Mouse (Mus musculus): ENCODE measurements around the gene Cacna1e. TPM values are rescaled to one million over a fixed set of nuclear protein-coding genes. Genes with fewer than 3 reads are reported as not detected.

Cacna1e gene
- polyA plus RNA-seq, 1 experiment from 2014 or later: 0.49 TPM

DNA sequence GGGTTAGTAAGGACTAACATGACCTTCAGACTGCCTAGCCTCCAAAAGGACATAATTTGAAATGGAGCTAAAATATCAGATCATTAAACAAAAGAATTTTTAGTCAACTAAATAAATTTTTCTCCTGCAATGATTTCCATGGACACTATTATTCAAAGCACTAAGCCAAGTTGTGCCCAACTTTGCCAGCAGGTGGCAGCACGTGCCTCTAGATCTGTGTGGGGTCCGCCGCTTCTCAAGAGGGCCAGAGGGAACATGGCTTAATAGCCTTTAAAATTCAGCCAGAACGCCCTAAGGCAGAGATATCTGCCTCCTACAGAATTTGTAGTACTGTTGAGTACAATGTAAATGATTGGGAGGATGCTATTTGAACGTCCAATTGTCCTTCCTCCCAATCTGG, 96.2 kb downstream of the Cacna1e start:
- Histone ChIP-seq H3K27me3 (ENCODE audit: control insufficient read depth, insufficient read depth, low read length) (no peaks in the 10 kb centered on the region), H3K4me3 (ENCODE audit: low read depth, low read length) (no peak overlapping the region), H3K9me3 (ENCODE audit: control insufficient read depth, low read length) (no peaks in the 10 kb centered on the region), H3K4me1 (ENCODE audit: control insufficient read depth, insufficient read depth, low read length) (no peaks in the 10 kb centered on the region), H3K27ac (replicated peaks; ENCODE audit: low read depth, low read length) (no peak overlapping the region), H3K9ac (ENCODE audit: low read length) (no peak overlapping the region), H3K36me3 (ENCODE audit: control insufficient read depth, insufficient read depth, low read length) (no peaks in the 10 kb centered on the region), H3K4me2 (ENCODE audit: low read depth, severe bottlenecking) (no peak overlapping the region)
- 7% methylated on average over 5 of the region's 5 CpGs for WGBS
- DNase-seq (ENCODE audit: low spot score): peak; percentile 91
- 0 out of 2 replicates have a peak, but pooled peaks have one; percentile 64 for ATAC-seq (ENCODE audit: insufficient number of reproducible peaks, low FRiP score, low TSS enrichment, low read depth)

- H3K4me3 ChIP-seq (ENCODE audit: low read depth, low read length): no peak overlapping the region
- no peak for ATAC-seq (ENCODE audit: insufficient number of reproducible peaks, low FRiP score, low TSS enrichment, low read depth)
- no peaks in the 10 kb centered on the region for H3K4me1 ChIP-seq (ENCODE audit: control insufficient read depth, insufficient read depth, low read length)
- no peaks in the 10 kb centered on the region for H3K36me3 ChIP-seq (ENCODE audit: control insufficient read depth, insufficient read depth, low read length)
- H3K9ac ChIP-seq (ENCODE audit: low read length): no peak overlapping the region
- no peak overlapping the region for H3K4me2 ChIP-seq (ENCODE audit: low read depth, severe bottlenecking)
- no peaks in the 10 kb centered on the region for H3K27me3 ChIP-seq (ENCODE audit: control insufficient read depth, insufficient read depth, low read length)
- no peak overlapping the region for H3K27ac ChIP-seq (replicated peaks; ENCODE audit: low read depth, low read length)
- no peak for DNase-seq (ENCODE audit: low spot score)
- 57% methylated on average over 5 of the region's 5 CpGs for WGBS
- H3K9me3 ChIP-seq (ENCODE audit: control insufficient read depth, low read length): no peaks in the 10 kb centered on the region
These were observed 96.9 kb downstream of the Cacna1e start for GRCm38 (mm10) chr1:154787418-154787817.

GRCm38 (mm10) chr1:154786243-154786669, 98.0 kb downstream of the Cacna1e start:
- WGBS: 6% methylated on average over 4 of the region's 4 CpGs
- Histone ChIP-seq H3K9ac (ENCODE audit: low read length) (no peak overlapping the region), H3K36me3 (ENCODE audit: control insufficient read depth, insufficient read depth, low read length) (no peaks in the 10 kb centered on the region), H3K27me3 (ENCODE audit: control insufficient read depth, insufficient read depth, low read length) (no peaks in the 10 kb centered on the region), H3K4me2 (ENCODE audit: low read depth, severe bottlenecking) (no peak overlapping the region), H3K4me3 (ENCODE audit: low read depth, low read length) (no peak overlapping the region), H3K4me1 (ENCODE audit: control insufficient read depth, insufficient read depth, low read length) (no peaks in the 10 kb centered on the region), H3K27ac (replicated peaks; ENCODE audit: low read depth, low read length) (no peak overlapping the region), H3K9me3 (ENCODE audit: control insufficient read depth, low read length) (no peaks in the 10 kb centered on the region)
- ATAC-seq (ENCODE audit: insufficient number of reproducible peaks, low FRiP score, low TSS enrichment, low read depth): peak; percentile 44; the same call in 1 of the 2 replicates
- DNase-seq (ENCODE audit: low spot score): peak; percentile 87

DNA sequence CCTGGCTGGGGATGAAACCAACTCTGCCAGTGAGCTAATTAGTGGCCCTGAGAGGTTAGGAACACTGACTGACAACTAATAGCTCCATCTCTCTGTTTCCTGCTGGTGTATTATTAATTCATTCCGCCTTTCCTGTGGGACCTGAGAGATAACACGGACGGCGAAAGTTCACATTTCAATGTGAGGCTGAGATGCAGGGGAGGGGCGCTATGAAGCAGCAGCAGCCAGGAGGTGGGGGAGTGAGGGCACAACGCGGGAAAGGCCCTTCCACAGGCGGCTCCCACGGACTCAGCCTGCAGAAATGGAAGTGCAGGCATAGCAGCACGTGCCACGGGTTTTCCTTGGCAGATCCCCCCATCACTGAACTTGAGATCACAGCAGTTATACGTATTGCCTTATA, 99.4 kb downstream of the Cacna1e start:
- WGBS: 28% methylated on average over 12 of the region's 12 CpGs
- H3K4me2 ChIP-seq (ENCODE audit: low read depth, severe bottlenecking): no peak overlapping the region

GRCm38 (mm10) chr1:154783521-154783920, 100.8 kb downstream of the Cacna1e start:
- ATAC-seq (ENCODE audit: insufficient number of reproducible peaks, low FRiP score, low TSS enrichment, low read depth): no peak
- Histone ChIP-seq H3K27ac (replicated peaks; ENCODE audit: low read depth, low read length) (no peak overlapping the region), H3K36me3 (ENCODE audit: control insufficient read depth, insufficient read depth, low read length) (no peaks in the 10 kb centered on the region), H3K9ac (ENCODE audit: low read length) (no peak overlapping the region), H3K4me3 (ENCODE audit: low read depth, low read length) (no peak overlapping the region), H3K9me3 (ENCODE audit: control insufficient read depth, low read length) (no peaks in the 10 kb centered on the region), H3K4me1 (ENCODE audit: control insufficient read depth, insufficient read depth, low read length) (no peaks in the 10 kb centered on the region), H3K4me2 (ENCODE audit: low read depth, severe bottlenecking) (no peak overlapping the region), H3K27me3 (ENCODE audit: control insufficient read depth, insufficient read depth, low read length) (no peaks in the 10 kb centered on the region)
- WGBS: 86% methylated on average over 1 of the region's 1 CpGs
- no peak for DNase-seq (ENCODE audit: low spot score)

More for the DNA sequence above, 99.4 kb downstream of the Cacna1e start:
- no peaks in the 10 kb centered on the region for H3K4me1 ChIP-seq (ENCODE audit: control insufficient read depth, insufficient read depth, low read length)
- H3K9me3 ChIP-seq (ENCODE audit: control insufficient read depth, low read length): no peaks in the 10 kb centered on the region
- no peaks in the 10 kb centered on the region for H3K36me3 ChIP-seq (ENCODE audit: control insufficient read depth, insufficient read depth, low read length)
- H3K9ac ChIP-seq (ENCODE audit: low read length): no peak overlapping the region
- H3K4me3 ChIP-seq (ENCODE audit: low read depth, low read length): no peak overlapping the region
- no peaks in the 10 kb centered on the region for H3K27me3 ChIP-seq (ENCODE audit: control insufficient read depth, insufficient read depth, low read length)
- ATAC-seq (ENCODE audit: insufficient number of reproducible peaks, low FRiP score, low TSS enrichment, low read depth) (no peak), DNase-seq (ENCODE audit: low spot score) (no peak)
- no peak overlapping the region for H3K27ac ChIP-seq (replicated peaks; ENCODE audit: low read depth, low read length)

DNA sequence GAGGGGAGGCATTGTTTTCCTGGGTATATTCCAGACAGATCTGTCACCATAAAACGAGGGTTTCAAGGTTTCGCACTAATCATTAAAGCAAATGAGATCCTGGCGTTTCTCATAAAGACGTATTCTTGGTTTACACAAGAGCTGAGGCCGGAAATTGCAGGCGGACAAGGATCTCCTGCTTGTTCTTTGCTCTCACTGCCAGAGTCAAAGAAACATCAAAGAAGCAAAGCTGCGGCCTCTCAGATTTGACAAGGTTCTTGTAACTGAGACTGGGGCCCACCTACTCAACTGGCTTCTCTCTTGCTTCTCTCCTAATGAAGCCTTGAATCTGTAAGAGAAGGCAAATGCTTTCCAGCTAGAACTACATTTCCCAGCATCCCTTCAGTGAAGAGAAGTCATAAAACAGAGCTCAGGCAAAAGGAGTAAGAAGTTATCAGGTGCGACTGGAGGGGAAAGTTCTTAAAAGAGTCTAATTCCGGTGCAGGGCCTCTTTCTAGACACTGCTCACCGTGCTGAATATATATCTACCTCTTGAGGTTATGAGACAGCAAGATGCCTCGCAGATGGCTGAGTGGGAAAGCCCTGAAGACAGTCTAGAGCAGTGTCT, 104.3 kb downstream of the Cacna1e start:
- no peaks in the 10 kb centered on the region for H3K36me3 ChIP-seq (ENCODE audit: control insufficient read depth, insufficient read depth, low read length)
- no peak overlapping the region for H3K27ac ChIP-seq (replicated peaks; ENCODE audit: low read depth, low read length)
- no peaks in the 10 kb centered on the region for H3K9me3 ChIP-seq (ENCODE audit: control insufficient read depth, low read length)
- ATAC-seq (ENCODE audit: insufficient number of reproducible peaks, low FRiP score, low TSS enrichment, low read depth): no peak
- H3K4me1 ChIP-seq (ENCODE audit: control insufficient read depth, insufficient read depth, low read length): no peaks in the 10 kb centered on the region
- H3K27me3 ChIP-seq (ENCODE audit: control insufficient read depth, insufficient read depth, low read length): no peaks in the 10 kb centered on the region
- WGBS: 54% methylated on average over 11 of the region's 11 CpGs
- no peak for DNase-seq (ENCODE audit: low spot score)
- no peak overlapping the region for H3K4me2 ChIP-seq (ENCODE audit: low read depth, severe bottlenecking)
- H3K9ac ChIP-seq (ENCODE audit: low read length): no peak overlapping the region
- no peak overlapping the region for H3K4me3 ChIP-seq (ENCODE audit: low read depth, low read length)

DNA sequence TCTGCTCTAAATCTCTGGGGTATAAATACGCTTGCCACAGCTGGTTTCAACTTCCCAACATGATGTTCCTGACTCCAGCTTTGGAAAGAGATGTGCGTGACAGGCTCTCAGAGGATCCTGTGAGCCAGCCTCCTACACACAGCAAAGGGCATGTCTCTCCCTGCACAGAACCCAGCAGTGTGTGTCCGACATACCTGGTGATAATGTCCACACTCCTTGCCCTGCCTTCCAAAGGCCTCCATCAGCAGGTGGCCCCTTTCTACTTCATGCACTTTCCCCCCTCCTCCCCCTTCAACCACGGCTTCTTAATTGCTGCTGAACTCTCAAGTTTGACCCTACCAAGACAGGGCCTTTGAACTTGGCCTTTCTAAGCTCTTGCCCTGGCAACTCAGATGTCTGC, 108.0 kb downstream of the Cacna1e start:
- ATAC-seq (ENCODE audit: insufficient number of reproducible peaks, low FRiP score, low TSS enrichment, low read depth): no peak
- 56% methylated on average over 4 of the region's 4 CpGs for WGBS

DNA sequence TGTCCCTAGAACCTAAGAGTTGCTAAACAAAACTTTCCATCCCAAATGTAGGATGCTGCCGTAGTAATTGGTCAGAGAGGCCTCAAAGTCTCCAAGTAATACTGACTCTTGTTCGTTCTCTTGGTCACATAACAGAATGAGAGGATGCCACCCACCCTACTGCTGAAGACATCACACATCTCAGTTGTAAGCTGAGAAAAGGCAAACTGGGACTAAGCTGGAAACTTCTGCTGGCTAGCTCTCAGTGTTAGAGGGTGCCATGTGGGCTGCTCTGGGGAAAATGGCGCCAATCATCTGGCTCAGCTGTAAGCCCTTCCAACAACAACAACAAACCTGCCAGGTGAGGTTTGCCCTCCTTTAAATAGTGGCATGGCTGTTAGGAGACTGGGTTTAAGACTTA, 109.8 kb downstream of the Cacna1e start:
- no peak overlapping the region for H3K4me2 ChIP-seq (ENCODE audit: low read depth, severe bottlenecking)
- no peak for ATAC-seq (ENCODE audit: insufficient number of reproducible peaks, low FRiP score, low TSS enrichment, low read depth)
- H3K4me3 ChIP-seq (ENCODE audit: low read depth, low read length): no peak overlapping the region
- no peak overlapping the region for H3K9ac ChIP-seq (ENCODE audit: low read length)
- H3K27me3 ChIP-seq (ENCODE audit: control insufficient read depth, insufficient read depth, low read length): no peaks in the 10 kb centered on the region
- no peaks in the 10 kb centered on the region for H3K9me3 ChIP-seq (ENCODE audit: control insufficient read depth, low read length)
- no peaks in the 10 kb centered on the region for H3K36me3 ChIP-seq (ENCODE audit: control insufficient read depth, insufficient read depth, low read length)
- no peak for DNase-seq (ENCODE audit: low spot score)
- no peak overlapping the region for H3K27ac ChIP-seq (replicated peaks; ENCODE audit: low read depth, low read length)
- WGBS: 92% methylated on average over 3 of the region's 3 CpGs
- 0 out of 2 replicates have a peak, but pooled peaks cover 3% of the 10 kb centered on the region for H3K4me1 ChIP-seq (ENCODE audit: control insufficient read depth, insufficient read depth, low read length)

More for the DNA sequence above, 108.0 kb downstream of the Cacna1e start:
- Histone ChIP-seq H3K27ac (replicated peaks; ENCODE audit: low read depth, low read length) (no peak overlapping the region), H3K36me3 (ENCODE audit: control insufficient read depth, insufficient read depth, low read length) (no peaks in the 10 kb centered on the region), H3K27me3 (ENCODE audit: control insufficient read depth, insufficient read depth, low read length) (no peaks in the 10 kb centered on the region), H3K4me3 (ENCODE audit: low read depth, low read length) (no peak overlapping the region), H3K9ac (ENCODE audit: low read length) (no peak overlapping the region), H3K9me3 (ENCODE audit: control insufficient read depth, low read length) (no peaks in the 10 kb centered on the region), H3K4me1 (ENCODE audit: control insufficient read depth, insufficient read depth, low read length) (no peaks in the 10 kb centered on the region), H3K4me2 (ENCODE audit: low read depth, severe bottlenecking) (no peak overlapping the region)
- no peak for DNase-seq (ENCODE audit: low spot score)

DNA sequence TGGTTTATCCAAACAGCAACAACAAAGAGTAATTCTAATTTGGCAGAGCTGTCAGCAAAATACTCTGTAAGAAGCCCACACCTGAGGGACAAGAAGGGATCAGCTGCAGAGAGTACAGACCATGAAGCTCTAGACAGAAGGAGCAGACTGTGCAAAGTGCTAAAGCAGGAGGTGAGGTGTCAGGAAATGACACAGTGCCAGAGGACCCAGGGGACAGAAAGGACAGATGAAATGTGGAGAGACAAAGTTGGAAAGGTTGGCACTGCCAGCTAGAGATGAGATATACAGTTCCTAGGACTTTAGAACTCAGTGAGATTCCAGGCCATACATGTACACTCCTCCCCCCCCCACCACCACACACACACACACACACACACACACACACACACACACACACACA, 113.2 kb downstream of the Cacna1e start:
- ATAC-seq (ENCODE audit: insufficient number of reproducible peaks, low FRiP score, low TSS enrichment, low read depth): no peak
- H3K4me1 ChIP-seq (ENCODE audit: control insufficient read depth, insufficient read depth, low read length): 0 out of 2 replicates have a peak, but pooled peaks cover 7% of the 10 kb centered on the region

More for the DNA sequence above, 113.2 kb downstream of the Cacna1e start:
- Histone ChIP-seq H3K36me3 (ENCODE audit: control insufficient read depth, insufficient read depth, low read length) (no peaks in the 10 kb centered on the region), H3K4me2 (ENCODE audit: low read depth, severe bottlenecking) (no peak overlapping the region), H3K27me3 (ENCODE audit: control insufficient read depth, insufficient read depth, low read length) (no peaks in the 10 kb centered on the region), H3K9ac (ENCODE audit: low read length) (no peak overlapping the region), H3K4me3 (ENCODE audit: low read depth, low read length) (no peak overlapping the region), H3K27ac (replicated peaks; ENCODE audit: low read depth, low read length) (no peak overlapping the region), H3K9me3 (ENCODE audit: control insufficient read depth, low read length) (no peaks in the 10 kb centered on the region)
- no peak for DNase-seq (ENCODE audit: low spot score)
